Comparison of ENCODE assay signal across 7 mouse cellular contexts in genomic region chr10:26799562-26800051, GRCm38 (mm10). TPM values are rescaled to one million over a fixed set of nuclear protein-coding genes. Genes with fewer than 3 reads are reported as not detected.
A peak's percentile ranks its signal among the peaks of the same experiment; 100 is the strongest.
DNase-seq lines count a peak whose midpoint lies in the region; ATAC-seq and TF ChIP-seq lines count a peak whose summit lies in the region.

No protein-coding gene starts in this region.

- CTCF ChIA-PET in Patski (lab: Charles Lee): interaction anchor here (1.0 to 2.2 kb wide), 8 partner anchors 9 to 91 kb away, joined by 4 to 8 read pairs (median 5); partner anchors contain the start of gene Arhgap18

- no peak overlapping the region for H3K4me3 ChIP-seq in cerebellum, adult 2 months (replicated peaks; ENCODE audit: insufficient read depth, low read depth, low read length)

- ATAC-seq in Patski: peak; percentile 97
- ATAC-seq in common myeloid progenitor, adult 5-6 weeks (replicated peaks; ENCODE audit: low read depth, poor library complexity, severe bottlenecking): peak; percentile 89
- ATAC-seq in hematopoietic stem cell, adult 5-6 weeks (replicated peaks in 1 of 2; ENCODE audit: insufficient read depth in 1 of 2, low FRiP score in 2 of 2, low TSS enrichment in 1 of 2, low read depth in 1 of 2, poor library complexity in 2 of 2, severe bottlenecking in 2 of 2): peak; percentile 95 to 97

- TF ChIP-seq POLR2A in cerebellum, adult 2 months (IDR thresholded peaks at IDR 0.05; ENCODE audit: borderline replicate concordance, insufficient read depth, low read length): no peak

- POLR2A ChIA-PET in Patski (lab: Charles Lee): interaction anchor here (0.9 to 1.0 kb wide), 2 partner anchors 9 to 71 kb away, joined by 3 to 4 read pairs; no protein-coding TSS in a partner anchor

- no peak for TF ChIP-seq CTCF in Patski (IDR thresholded peaks at IDR 0.05)
- TF ChIP-seq CTCF in cerebellum, adult 2 months (IDR thresholded peaks at IDR 0.05; ENCODE audit: borderline replicate concordance, insufficient read depth, low read depth, low read length): no peak

- H3K4me1 ChIP-seq in cerebellum, adult 2 months (ENCODE audit: control insufficient read depth, insufficient read depth, low read length): no peaks in the 10 kb centered on the region

- peak; percentile 56 for DNase-seq in Patski (ENCODE audit: low read depth, low spot score)
- DNase-seq in lung, adult 18-20 months: peak; percentile 61 to 62
- DNase-seq in spleen, postnatal 10 days (ENCODE audit: low spot score in 2 of 2): peak; percentile 14 to 65
- DNase-seq in layer of hippocampus, adult 8-10 months (ENCODE audit: low spot score in 2 of 2): no peak
- DNase-seq in cerebellum, adult 2 months: no peak

- no peaks in the 10 kb centered on the region for H3K27me3 ChIP-seq in Patski
- no peaks in the 10 kb centered on the region for H3K27me3 ChIP-seq in cerebellum, adult 2 months (ENCODE audit: control insufficient read depth, insufficient read depth, low read length)

- no peak overlapping the region for H3K27ac ChIP-seq in cerebellum, adult 2 months (ENCODE audit: insufficient read depth, low read length)

- in situ Hi-C loops in Patski (cut with MboI; ENCODE audit: low pct_unique_long_range_greater_than_20kb): no loop called here

- WGBS in cerebellum, adult 2 months: 40% methylated on average over 5 of the region's 5 CpGs

RNA-seq across cellular contexts. Expression of gene Arhgap18, which starts 46.4 kb away (rescaled TPM):
- 25.7 TPM for polyA plus RNA-seq in Patski (2021)
- 68.5 and 75.5 TPM in 2 replicates for total RNA-seq in common myeloid progenitor, adult 5-6 weeks (2017)
- total RNA-seq in hematopoietic stem cell, adult 5-6 weeks (2017): 95.5 and 114 TPM in 2 replicates
- 1 to 10 TPM; 5.4 to 9.6 (median 7.7) TPM for total RNA-seq in layer of hippocampus, adult 8-10 months (2022)
- polyA plus RNA-seq in cerebellum, adult 2 months (2012; rRNA removed): 3.8 and 4.3 TPM in 2 replicates

Comparison
In these comparisons a context has a peak if more than half of its experiments do, and no peak if none do; other contexts are left out.
1. DNase-seq: peak in Patski (single experiment), lung, adult 18-20 months (2 of 2) and spleen, postnatal 10 days (2 of 2); none in layer of hippocampus, adult 8-10 months (0 of 2) and cerebellum, adult 2 months (0 of 2).
2. Peak in every context shown above with its lines, with median percentiles within 50 percentile points of each other: ATAC-seq.